ENCODE assay signal across 11 mouse cellular contexts in genomic region chr2:121630286-121630685, GRCm38 (mm10).
"Had no signal": no experiment of that assay in that cellular context is flagged by ENCODE, and none has a peak within 500 bp of the region (broad histone marks: within the 10 kb centered on the region; RNA-seq: fewer than 3 reads in every experiment).

No protein-coding gene starts in this region.

- DNase-seq: right cerebral cortex, adult 18-20 months; right cerebral cortex, postnatal 14 days; right cerebral cortex, postnatal 25 days; right cerebral cortex, postnatal 4 days; spleen, adult 18-20 months; thymus, adult 18-20 months; thymus, adult 2 months; thymus, postnatal 14 days; thymus, postnatal 25 days; thymus, postnatal 36 days; thymus, postnatal 4 days had no signal
